Mouse (Mus musculus) B cell, adult 62 days (primary cell): Measurements from ENCODE around the gene Zfp931. TPM values are rescaled to one million over a fixed set of nuclear protein-coding genes. Genes with fewer than 3 reads are reported as not detected.

ENCODE experiments used
- total RNA-seq: library from RNA; stranded (reverse); gene quantifications from 4 replicates; pipeline ENCODE4 v1.2.4, GENCODE M21; 2023

Zfp931 gene
- 2.9 to 6.3 TPM (median 3.5 TPM) in 4 replicates for total RNA-seq

GRCm38 (mm10) chr2:178078166-178078717, at the start of gene Zfp931:
TSS of gene Zfp931 (minus strand) at chr2:178078476.

DNA sequence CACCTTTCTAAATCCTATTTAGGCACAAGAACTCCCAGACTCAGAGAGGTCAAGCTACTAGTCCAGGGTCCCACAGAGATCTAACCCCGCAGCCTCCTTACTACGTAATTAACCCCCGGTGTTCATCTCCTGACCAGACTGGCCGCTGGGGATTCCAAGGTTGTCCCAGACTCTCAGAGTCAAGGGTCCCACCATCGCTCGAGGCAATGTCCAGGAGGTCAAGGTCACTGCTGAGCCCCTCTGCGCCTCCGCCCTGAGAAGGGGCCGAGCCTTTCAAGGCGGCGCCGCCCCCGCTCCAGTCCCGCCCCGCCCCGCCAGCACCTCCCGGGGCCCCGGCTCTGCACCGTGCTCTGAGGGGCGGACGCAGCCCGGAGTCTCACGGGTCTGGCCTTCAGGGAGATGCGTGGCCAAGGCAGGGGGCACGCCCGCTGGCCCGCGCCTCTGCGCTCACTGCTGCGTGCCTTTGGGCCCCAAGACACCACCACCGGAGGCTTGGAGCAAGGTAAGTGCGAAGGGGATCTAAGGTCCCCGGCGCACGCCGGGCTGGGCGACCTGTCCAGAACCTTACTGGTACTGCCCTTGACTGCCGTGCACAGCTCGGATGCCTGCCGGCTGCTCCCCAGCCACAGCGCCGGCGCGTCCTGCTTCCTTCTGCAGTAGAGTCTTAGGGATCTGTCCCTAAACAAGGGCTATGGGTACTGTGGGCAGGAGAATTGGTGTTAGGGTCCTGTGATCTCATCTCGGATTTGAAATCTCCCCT, 40.7 kb upstream of the Zfp931 start, which contains the start of gene Phactr3:
Phactr3 (plus strand) TSS at position 175 of the 760 bp plus-strand sequence.

DNA sequence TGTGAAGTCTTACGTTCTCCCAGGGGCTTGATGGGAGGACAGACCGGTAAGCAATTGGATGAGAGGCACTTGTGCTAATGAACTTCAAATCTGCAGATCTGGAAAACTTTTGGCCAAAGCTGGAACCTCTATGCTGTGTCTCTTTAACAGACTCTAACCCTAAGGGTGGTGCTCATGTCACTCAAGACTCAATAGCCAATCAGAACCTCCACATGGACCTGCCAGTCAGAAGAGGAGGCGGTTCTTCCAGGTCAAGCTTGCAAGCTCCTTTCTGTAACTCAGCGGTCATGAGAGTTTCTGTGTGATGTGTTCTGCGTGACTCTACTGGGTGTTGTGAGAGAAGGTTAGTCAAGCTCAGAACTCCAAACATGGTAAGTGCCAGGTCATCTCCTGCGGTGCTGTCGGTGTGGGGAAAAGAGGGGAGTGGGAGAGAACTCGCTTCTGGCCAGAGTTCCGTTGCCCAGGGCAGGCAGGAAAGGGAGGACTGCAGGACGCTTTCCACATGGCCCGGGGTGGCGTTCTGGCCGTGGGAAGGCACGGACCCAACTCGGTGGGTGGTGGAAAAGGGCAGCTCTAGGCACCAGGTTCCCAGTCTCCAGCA, 55.2 kb downstream of the Zfp931 start, which contains the start of gene Zfp971:
Zfp971 (plus strand) TSS at position 274 of the 601 bp plus-strand sequence.

Other genes starting within 250 kb of the Zfp931 start
- gene Gm14325, start 238.1 kb downstream of the Zfp931 start, total RNA-seq, result 4.1 to 6.6 TPM (median 4.8 TPM) in 4 replicates
- gene Gm14327, start 181.4 kb downstream of the Zfp931 start, total RNA-seq, result 0.91 to 3.0 TPM (median 1.2 TPM) in 3 of 4 replicates, not detected in the other
- gene Zfp972, start 152.9 kb downstream of the Zfp931 start, total RNA-seq, result 2.0 TPM in 1 of 4 replicates, not detected in the others
- gene Gm14326, start 121.2 kb downstream of the Zfp931 start, total RNA-seq, result 4.9 to 8.0 TPM (median 6.1 TPM) in 4 replicates
- 11.7 to 18.3 TPM (median 13.3 TPM) in 4 replicates for gene Zfp971, start 55.2 kb downstream of the Zfp931 start, total RNA-seq
- gene Phactr3, start 40.5 kb upstream of the Zfp931 start, total RNA-seq, result not detected in 4 replicates